Mouse (Mus musculus): Measurements from ENCODE around the gene Traip. TPM values are rescaled to one million over a fixed set of nuclear protein-coding genes. Genes with fewer than 3 reads are reported as not detected.

Traip gene
- polyA plus RNA-seq, 1 experiment = 4.1 TPM

DNA sequence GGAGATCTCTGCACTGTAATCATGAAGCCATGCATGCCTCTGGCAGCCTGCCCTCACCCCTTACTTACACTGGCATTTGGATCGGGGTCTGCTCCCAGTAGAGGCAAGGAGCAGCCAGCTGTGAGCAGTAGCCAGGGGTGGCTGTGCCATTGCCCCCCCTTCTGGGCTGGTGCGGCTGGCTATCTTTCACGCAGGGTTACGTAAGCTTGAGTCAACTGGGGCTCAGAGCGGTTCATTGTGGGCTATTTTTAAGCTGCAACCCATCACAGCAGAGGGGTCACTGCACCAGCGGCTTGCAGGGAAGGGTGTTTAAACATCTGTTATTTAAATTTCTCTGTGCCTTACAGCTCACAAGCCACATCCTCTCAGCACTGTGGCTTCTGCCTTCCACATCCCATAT lies 26.0 kb upstream of the Traip start:
- no peak for TF ChIP-seq GATA1 (IDR thresholded peaks at IDR 0.05; ENCODE audit: low read length)

DNA sequence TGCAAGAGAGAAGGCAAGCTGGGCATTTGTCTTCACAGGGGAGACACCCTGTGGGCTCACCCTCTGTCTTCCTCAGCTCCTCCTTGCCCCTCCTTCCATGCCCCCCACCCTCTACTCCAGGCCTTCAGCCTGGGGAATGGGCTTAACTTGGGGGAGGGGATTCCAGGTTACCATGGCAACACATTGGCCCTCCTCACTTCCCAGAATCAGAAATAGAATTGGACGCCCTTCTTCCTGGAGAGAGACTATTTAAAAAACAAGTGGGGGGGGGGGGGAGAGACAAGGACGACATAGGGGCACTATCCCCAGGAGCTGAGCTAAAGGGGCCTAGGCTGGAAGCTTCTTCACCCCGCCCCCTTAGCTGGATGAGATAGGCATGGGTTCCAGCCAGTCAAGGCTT lies 24.7 kb upstream of the Traip start:
- no peak for TF ChIP-seq GATA1 (IDR thresholded peaks at IDR 0.05; ENCODE audit: low read length)

DNA sequence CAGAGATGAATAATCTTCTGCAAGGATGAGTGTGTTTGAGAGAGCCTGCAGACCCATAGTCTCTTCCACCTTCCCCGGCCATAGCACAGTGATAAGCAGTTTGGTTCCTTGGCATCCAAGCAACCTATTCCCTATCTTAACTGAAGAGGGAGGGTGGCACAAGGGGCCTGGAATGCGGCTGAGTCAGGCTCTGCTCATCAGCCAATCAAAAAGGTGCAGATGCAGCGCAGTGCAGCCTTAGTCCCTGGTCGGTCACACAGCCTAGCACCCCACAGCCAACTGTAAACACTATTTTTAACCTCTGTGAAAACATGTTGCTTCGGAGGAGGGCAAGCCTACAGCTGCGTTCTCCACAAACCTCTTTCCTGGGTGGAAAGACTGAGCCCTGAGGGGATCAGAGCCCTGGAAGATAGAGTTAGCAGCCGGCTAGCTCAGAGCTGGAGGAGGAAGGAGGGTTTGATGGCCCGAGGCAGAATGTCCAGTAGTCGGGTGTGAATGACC lies 23.0 kb upstream of the Traip start:
- no peak for TF ChIP-seq GATA1 (IDR thresholded peaks at IDR 0.05; ENCODE audit: low read length)

DNA sequence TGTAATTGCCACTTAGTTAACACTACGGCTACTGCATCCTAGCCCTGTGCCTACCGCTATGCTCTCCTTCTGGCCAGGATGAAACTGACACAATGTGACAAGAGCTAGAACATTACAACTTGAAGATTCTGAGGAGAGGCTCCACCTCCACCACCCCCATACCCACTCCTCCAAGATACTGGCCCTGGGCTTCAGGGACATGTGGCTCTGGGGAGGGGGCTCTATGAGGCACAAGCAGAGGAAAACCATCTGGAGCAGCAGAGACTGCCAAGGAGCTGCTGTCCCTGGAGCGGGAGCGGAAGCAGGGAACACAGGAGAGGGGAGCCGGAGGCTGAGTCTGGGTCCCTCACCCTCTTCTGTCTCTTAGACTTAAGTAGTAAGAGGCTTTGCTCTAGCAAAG lies 22.2 kb upstream of the Traip start:
- TF ChIP-seq GATA1 (IDR thresholded peaks at IDR 0.05; ENCODE audit: low read length) = no peak

DNA sequence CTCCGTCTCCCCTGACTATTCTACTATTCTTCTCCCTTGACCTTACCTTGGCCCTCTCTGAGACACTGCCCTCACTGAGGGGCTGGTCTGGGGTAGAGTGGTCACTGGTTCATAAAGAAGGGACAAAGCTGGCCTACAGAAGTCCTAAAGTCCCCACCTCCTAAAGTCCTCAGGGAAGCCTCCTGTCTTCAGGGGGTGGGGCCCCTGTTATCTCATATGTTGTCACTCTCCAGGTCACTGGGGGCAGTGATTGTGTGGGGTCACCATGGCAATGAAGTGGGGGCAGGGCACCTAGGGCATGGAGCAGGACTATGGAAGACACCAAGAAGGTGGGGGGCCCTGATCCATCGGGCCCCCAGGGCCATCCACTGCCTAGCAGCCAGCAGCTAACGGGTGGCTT lies 21.8 kb upstream of the Traip start, which contains the start of gene Actl11:
Actl11 (plus strand) TSS at position 301 of the 400 bp plus-strand sequence.
- TF ChIP-seq GATA1 (IDR thresholded peaks at IDR 0.05; ENCODE audit: low read length) = no peak

DNA sequence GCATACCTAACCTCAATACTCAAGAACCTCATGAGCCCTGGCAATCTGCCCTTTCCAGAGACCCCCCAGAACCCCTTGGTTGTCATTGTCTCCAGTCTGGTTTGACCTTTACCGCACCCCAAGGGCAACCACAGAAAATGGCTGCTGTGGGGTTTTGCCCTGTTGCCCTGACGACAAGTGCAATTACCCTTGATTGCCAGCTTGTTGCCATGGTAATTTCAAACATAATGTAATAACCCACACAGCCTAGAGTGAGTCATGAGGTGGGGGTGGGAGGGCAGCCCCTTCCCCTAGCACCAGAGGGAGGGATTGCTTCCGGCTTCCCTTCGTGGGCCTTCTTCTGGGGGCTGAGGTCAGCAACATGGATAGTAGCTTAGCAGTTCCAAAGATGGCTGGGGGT lies 17.7 kb upstream of the Traip start:
- TF ChIP-seq GATA1 (IDR thresholded peaks at IDR 0.05; ENCODE audit: low read length) = no peak

DNA sequence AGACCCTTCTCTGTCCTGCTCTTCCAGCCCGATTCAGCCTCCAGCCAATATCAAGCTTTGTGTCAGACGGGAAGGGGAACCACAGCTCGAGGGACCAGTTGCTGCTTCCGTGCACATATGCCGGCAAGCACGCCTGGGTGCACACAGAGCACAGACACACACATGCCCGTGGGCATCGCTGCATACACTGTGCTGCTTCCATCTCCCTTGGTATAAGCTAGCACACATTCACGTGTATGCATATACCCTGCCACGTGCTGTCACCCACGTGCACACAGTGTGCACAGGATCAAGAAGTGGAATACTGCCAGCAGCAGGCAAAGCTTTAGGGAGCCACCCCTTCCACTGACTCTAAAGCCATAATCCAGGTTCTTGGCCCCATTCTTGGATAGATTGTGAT lies 15.8 kb upstream of the Traip start:
- TF ChIP-seq GATA1 (IDR thresholded peaks at IDR 0.05; ENCODE audit: low read length) = no peak

DNA sequence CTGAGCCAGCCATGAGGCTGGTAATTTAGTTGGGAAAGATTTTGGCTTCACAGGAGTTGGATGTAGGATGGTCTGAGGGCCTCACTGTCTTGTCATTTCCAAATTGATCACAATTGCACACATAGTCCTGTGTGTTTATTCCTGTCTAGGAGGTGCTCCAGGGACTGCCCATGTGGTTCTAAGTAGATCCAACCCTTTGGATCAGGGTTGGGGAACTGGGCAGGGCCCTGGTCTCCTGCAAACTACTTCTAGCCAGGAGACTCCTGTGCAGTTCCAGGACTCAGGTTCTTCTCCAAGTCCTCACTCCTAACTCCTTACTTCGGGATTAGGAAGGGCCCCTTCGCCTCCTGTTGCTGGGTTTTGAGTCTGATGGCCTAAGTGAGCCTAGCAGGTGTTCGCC lies 14.6 kb upstream of the Traip start, which contains the start of gene Camkv:
Camkv (plus strand) TSS at position 301 of the 400 bp plus-strand sequence.
- no peak for TF ChIP-seq GATA1 (IDR thresholded peaks at IDR 0.05; ENCODE audit: low read length)

DNA sequence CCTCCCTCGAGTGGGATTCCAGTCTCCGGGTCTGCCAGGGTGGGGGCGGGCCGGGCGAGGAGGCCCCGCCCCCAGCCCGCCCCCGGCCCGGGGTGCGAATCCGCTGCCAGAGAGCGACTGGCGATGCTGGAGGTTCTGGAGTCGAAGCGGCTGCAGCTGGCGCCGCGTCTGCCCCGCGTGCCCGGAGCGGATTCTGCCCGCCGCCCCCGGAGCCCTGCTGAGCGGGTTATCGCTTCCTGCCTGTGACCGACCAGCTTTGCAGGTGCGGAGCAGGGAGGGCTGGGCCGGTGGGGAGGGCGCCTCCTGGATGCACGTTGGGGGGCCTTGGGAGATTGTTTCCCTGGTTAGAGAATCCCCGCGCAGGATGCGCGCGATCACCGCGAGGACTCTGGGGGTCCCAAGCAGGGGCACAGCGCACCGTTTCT lies 14.1 kb upstream of the Traip start:
- no peak for TF ChIP-seq GATA1 (IDR thresholded peaks at IDR 0.05; ENCODE audit: low read length)

DNA sequence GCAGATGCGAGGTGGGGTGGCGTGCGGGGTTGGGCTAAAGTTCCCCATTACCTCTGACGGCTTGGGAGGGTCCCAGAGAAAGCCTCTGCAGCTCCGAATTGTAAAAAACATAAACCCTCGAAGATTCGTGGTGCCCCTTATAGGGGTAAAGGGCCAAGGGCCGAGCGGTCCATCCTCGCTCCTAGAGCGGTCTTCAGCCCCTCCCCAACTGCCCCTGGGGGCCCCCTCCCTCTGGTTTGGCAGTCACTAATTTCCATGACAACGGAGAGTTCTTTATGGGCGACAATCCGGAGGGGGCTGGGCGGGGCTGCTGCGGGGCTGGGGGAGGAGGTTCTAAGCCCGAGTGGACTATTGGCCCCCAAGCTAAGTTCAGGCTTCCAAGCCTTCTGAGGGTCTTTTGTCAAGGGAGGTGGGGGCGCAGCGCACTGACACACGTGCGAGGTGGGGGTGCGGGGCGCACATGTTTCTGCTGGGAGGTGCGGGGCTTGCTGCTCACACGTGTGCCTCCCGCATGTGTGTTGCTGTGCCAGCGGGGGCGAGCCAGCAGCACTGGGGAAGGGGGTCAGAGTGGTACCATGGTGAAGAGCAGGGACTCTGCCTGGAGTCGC lies 13.6 kb upstream of the Traip start:
- no peak for TF ChIP-seq GATA1 (IDR thresholded peaks at IDR 0.05; ENCODE audit: low read length)

DNA sequence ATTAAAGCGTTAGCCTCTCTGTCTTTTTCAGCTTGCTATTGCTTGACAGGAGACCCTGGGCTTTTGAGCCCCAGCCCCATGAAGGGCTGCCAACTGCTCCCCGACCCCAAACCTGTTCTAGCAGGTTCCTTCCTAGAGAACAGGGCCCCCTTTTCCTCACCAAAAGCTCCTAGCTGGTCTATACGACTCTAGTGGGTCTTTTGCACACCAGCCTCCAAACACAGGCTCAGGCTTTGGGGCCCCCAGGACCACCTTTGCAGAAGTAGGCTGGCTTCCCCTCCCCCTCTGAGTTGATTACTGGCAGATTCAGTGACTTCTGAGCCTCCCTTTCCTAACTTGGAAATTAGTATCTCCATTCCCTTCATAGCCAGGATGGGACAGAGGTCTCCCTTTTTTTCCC lies 13.1 kb upstream of the Traip start:
- TF ChIP-seq GATA1 (IDR thresholded peaks at IDR 0.05; ENCODE audit: low read length) = no peak

DNA sequence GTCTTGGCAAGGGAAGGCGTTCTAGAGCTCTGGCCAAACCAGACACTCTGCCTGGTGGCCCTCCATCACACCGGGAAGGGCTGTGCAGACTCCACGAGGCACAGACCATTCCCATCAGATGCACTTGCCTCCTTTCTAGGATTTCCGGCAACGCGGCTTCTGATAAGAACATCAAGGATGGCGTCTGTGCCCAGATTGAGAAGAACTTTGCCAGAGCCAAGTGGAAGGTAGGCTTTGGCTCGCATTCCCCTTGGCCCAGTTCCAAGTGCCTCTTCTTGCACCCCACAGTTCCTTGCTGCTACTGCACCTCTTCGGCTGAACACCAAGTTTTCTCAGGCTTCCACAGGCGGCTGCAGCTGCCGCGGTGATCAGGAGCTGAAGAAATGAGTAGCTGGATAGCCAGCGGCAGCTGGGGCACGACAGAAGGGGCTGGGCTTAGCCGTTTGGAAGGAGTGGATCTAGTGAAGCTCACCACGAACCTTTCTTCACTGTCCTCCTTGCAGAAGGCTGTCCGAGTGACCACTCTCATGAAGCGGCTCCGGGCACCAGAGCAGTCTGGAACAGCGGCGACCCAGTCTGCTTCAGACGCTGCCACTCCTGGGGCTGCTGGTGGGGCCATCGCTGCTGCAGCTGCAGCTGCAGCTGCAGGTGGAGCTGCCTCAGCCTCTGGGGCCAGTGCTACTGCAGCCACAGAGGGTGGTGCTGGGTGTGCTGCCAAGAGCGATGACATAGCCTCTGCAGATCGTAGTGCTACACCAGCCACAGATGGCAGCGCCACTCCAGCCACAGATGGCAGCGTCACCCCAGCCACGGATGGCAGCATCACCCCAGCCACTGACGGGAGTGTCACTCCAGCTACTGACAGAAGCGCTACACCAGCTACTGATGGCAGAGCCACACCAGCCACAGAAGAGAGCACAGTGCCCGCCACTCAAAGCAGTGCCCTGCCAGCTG lies 2.4 kb upstream of the Traip start:
- TF ChIP-seq GATA1 (IDR thresholded peaks at IDR 0.05; ENCODE audit: low read length) = no peak

DNA sequence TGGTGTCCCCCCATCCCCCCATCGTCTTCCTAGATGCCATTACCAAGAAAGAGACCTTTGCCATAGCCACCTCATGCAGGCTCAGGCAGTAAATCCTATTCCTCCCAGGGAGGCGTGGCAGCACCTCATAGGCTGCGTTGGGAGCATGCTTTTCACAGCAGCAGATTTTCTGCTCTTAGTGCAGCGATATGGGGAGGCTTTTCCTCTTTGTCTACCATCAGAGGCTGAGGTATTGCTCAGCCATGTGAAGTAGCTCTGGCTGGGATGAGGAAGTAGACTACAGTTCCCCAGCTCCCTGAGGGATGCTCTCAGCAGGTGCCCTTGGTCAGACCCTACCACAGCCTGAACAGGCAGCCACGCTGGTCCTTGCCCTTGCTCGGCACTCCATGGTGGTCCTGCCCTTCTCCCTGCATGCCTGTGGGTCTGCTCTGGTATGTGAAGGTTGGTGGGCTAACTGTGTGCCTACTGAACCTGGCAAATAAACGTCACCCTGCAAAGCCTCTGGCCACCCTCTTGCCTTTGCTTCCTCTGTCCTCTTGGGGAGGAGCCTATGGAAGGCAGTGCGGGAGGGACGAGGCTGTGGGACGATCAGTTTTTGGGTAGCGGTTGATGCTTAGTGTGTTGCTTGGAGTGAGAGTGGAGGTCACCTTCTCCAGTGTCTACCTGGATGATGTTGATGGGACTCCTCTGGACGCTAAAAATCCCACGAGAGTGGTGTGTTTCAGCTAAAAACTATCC lies 583 bp upstream of the Traip start:
- TF ChIP-seq GATA1 (IDR thresholded peaks at IDR 0.05; ENCODE audit: low read length) = no peak

DNA sequence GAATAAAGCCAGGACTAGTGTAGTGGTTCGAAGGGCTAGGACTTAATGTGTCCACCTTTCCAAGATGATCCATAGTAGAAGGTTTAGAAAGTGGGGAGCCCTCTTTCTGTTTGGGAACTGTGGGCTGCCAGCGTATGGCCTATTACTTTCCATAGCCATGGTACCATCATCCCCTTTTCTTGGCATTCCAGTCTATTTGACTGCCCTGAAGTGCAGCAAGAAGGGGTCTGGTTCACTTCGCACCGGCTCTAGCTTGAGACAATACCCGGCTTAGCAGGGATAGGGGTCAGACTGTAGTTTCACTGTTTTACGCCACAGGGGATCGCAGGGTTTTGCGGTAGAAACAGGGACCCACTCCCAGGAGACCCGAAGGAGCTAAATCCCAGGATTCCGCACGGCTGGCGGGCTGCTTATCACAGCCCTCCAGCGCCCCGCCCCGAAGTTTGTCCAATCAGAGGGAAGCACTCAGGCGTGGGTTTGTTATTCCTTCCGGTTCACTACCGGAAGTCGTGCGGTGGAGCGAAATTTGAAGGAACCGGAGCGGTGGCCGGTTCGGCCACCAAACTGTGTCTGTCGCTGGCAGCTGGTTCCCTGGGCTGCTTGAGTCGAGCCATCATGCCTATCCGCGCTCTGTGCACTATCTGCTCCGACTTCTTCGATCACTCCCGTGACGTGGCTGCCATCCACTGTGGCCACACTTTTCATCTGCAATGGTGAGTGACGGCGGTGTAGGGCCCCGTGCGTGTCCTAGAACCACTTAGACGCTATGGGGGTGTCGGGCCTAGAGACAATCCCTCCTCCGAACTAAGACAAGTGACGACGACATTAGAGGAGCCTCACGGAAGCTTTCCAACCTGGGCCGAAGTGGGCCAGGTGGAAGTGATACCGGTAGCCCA lies 772 bp downstream of the Traip start:
- no peak for TF ChIP-seq GATA1 (IDR thresholded peaks at IDR 0.05; ENCODE audit: low read length)

Measured in G1E-ER4 (cell line).